Mouse (Mus musculus): Measurements from ENCODE around the gene Scfd2. TPM values are rescaled to one million over a fixed set of nuclear protein-coding genes. Genes with fewer than 3 reads are reported as not detected.

Gene Scfd2
- polyA plus RNA-seq, 1 experiment from 2014 or later: 15.2 TPM

DNA sequence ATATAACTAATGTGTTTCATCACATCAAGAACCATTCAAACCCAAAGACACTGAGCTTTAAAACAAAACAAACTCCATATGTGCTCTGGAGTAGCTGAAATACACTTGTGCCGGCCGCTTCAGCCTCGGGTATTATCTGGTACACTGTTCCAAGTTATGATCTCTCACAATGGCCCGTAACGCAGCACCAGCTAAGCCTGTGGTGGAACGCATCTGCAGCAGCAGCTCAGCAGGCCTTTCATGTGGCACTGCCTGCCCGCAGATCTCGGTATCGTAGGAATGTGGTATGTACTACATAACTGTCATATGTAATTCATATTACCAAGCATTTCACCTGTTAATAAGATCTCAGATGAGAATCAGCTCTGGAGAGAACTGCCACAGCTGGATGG is 164.9 kb downstream of the Scfd2 start:
- WGBS: 73% methylated on average over 9 of the region's 9 CpGs
- H3K27me3 ChIP-seq (ENCODE audit: control insufficient read depth, insufficient read depth, low read length): no peaks in the 10 kb centered on the region
- no peaks in the 10 kb centered on the region for H3K36me3 ChIP-seq (ENCODE audit: control insufficient read depth, insufficient read depth, low read length)
- DNase-seq (ENCODE audit: low spot score) (no peak), ATAC-seq (ENCODE audit: low FRiP score, low TSS enrichment) (no peak)
- no peaks in the 10 kb centered on the region for H3K4me1 ChIP-seq (replicated peaks; ENCODE audit: control insufficient read depth, insufficient read depth)
- H3K27ac ChIP-seq (replicated peaks): no peak overlapping the region
- H3K9me3 ChIP-seq (ENCODE audit: control insufficient read depth, low read length): no peaks in the 10 kb centered on the region
- no peak overlapping the region for H3K4me2 ChIP-seq (replicated peaks; ENCODE audit: low read depth)
- H3K4me3 ChIP-seq (ENCODE audit: low read depth, low read length): no peak overlapping the region
- TF ChIP-seq CTCF (IDR thresholded peaks at IDR 0.05; ENCODE audit: low read depth) (no peak), EP300 (optimal IDR thresholded peaks at IDR 0.05) (no peak)
- no peak overlapping the region for H3K9ac ChIP-seq (ENCODE audit: low read length)

DNA sequence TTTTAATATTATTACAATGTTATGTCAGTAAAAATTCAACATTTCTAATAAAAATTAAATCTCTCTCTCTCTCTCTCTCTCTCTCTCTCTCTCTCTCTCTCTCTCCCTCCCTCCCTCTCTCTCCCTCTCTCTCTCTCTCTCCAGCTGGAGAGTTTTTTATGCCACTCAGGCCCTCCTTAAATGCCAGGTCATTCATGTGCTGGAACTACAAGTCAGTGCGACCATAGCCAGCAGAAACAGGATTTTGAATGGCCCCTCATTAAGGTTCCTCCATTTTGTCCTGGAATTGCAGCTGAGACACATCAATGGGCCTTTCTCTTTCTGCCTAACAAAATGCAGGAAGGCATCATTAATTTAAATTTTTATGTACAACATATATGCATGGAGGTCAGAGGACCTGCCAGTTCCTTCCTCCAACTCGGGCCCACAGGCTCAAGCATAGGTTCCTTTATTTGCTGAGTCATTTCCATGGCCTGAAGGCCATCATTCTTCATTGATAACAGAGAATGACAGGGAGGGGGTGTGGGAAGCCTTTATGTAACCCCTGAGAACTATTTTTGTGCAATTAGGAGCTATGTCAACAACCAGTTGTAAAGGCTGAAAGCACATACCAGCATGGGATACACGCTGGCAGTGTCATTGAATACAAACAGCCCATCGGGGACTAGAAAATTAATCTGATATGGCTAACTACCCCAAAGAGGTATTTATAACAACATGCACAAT is 165.4 kb downstream of the Scfd2 start:
- Histone ChIP-seq H3K27ac (replicated peaks) (no peak overlapping the region), H3K9ac (ENCODE audit: low read length) (no peak overlapping the region), H3K27me3 (ENCODE audit: control insufficient read depth, insufficient read depth, low read length) (no peaks in the 10 kb centered on the region), H3K4me1 (replicated peaks; ENCODE audit: control insufficient read depth, insufficient read depth) (no peaks in the 10 kb centered on the region), H3K36me3 (ENCODE audit: control insufficient read depth, insufficient read depth, low read length) (no peaks in the 10 kb centered on the region), H3K4me2 (replicated peaks; ENCODE audit: low read depth) (no peak overlapping the region), H3K9me3 (ENCODE audit: control insufficient read depth, low read length) (no peaks in the 10 kb centered on the region), H3K4me3 (ENCODE audit: low read depth, low read length) (no peak overlapping the region)
- TF ChIP-seq EP300 (optimal IDR thresholded peaks at IDR 0.05) (no peak), CTCF (IDR thresholded peaks at IDR 0.05; ENCODE audit: low read depth) (no peak)
- ATAC-seq (ENCODE audit: low FRiP score, low TSS enrichment) (no peak), DNase-seq (ENCODE audit: low spot score) (no peak)
- 42% methylated on average over 4 of the region's 4 CpGs for WGBS

DNA sequence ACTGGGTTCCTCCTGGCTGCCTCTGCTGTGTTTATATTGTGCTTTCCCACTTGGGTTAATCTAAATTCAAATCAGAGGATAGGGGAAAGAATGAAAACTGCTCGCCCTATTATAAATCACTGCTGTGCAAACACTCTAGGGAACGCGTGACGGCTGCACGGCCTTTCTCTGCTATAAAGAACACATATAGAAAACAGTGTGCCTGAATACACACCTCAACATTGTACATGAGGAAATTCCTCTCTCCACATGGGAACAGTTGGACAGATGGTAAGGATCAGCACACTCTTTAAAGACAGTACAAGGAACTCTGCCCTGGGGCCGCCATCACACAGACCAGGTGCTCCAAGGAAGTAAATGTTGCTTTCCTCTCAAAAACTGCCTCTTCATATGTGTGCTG is 166.2 kb downstream of the Scfd2 start:
- no peaks in the 10 kb centered on the region for H3K27me3 ChIP-seq (ENCODE audit: control insufficient read depth, insufficient read depth, low read length)
- H3K4me1 ChIP-seq (replicated peaks; ENCODE audit: control insufficient read depth, insufficient read depth): no peaks in the 10 kb centered on the region
- no peak overlapping the region for H3K4me3 ChIP-seq (ENCODE audit: low read depth, low read length)
- H3K36me3 ChIP-seq (ENCODE audit: control insufficient read depth, insufficient read depth, low read length): no peaks in the 10 kb centered on the region
- H3K4me2 ChIP-seq (replicated peaks; ENCODE audit: low read depth): no peak overlapping the region
- H3K27ac ChIP-seq (replicated peaks): no peak overlapping the region
- no peak for TF ChIP-seq EP300 (optimal IDR thresholded peaks at IDR 0.05)
- no peak for TF ChIP-seq CTCF (IDR thresholded peaks at IDR 0.05; ENCODE audit: low read depth)
- DNase-seq (ENCODE audit: low spot score): no peak
- 40% methylated on average over 6 of the region's 6 CpGs for WGBS
- H3K9ac ChIP-seq (ENCODE audit: low read length): no peak overlapping the region
- no peak for ATAC-seq (ENCODE audit: low FRiP score, low TSS enrichment)
- H3K9me3 ChIP-seq (ENCODE audit: control insufficient read depth, low read length): no peaks in the 10 kb centered on the region

DNA sequence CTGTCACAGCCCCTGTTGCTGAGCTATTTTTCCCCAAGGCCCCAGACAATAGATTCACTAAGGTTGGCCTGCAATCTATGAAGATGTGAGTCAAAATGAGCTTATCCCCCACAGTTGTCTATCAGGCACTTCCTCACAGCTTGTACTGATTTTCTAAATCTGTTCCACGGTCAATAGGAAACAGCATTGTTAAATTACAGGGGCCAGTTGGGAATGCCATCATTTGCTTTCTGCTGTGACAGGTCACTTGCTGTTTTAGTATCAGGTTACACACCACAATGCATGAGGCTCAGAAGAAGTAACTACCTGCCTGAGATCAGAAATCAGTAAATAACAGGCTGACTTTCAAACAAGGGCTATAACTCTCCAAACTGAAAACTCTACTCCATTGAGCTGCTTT is 168.3 kb downstream of the Scfd2 start:
- H3K36me3 ChIP-seq (ENCODE audit: control insufficient read depth, insufficient read depth, low read length): no peaks in the 10 kb centered on the region
- H3K27me3 ChIP-seq (ENCODE audit: control insufficient read depth, insufficient read depth, low read length): no peaks in the 10 kb centered on the region
- no peaks in the 10 kb centered on the region for H3K9me3 ChIP-seq (ENCODE audit: control insufficient read depth, low read length)
- H3K4me2 ChIP-seq (replicated peaks; ENCODE audit: low read depth): no peak overlapping the region
- WGBS: 40% methylated on average over 1 of the region's 1 CpGs
- TF ChIP-seq EP300 (optimal IDR thresholded peaks at IDR 0.05) (no peak), CTCF (IDR thresholded peaks at IDR 0.05; ENCODE audit: low read depth) (no peak)
- no peak overlapping the region for H3K9ac ChIP-seq (ENCODE audit: low read length)
- DNase-seq (ENCODE audit: low spot score) (no peak), ATAC-seq (ENCODE audit: low FRiP score, low TSS enrichment) (no peak)
- H3K4me1 ChIP-seq (replicated peaks; ENCODE audit: control insufficient read depth, insufficient read depth): no peaks in the 10 kb centered on the region
- no peak overlapping the region for H3K27ac ChIP-seq (replicated peaks)
- no peak overlapping the region for H3K4me3 ChIP-seq (ENCODE audit: low read depth, low read length)

DNA sequence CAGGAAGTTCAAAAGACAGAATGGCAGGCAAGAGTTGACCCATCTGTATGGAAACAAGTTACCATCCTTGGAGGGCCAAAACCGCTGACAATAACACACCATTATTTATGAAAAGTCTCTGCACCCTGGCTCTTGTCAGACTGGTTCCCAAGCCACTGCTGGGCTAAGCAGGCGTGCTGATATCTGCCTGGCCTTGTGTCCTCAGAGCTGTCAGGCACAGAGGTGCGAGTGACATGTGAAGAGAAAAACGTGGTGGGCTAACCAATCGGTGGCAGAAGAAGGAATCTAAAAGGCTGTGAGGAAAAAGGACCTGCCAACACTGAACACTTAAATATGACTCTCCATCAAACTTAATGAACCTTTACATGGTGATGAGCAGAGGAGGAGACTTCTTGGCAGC is 170.0 kb downstream of the Scfd2 start:
- DNase-seq (ENCODE audit: low spot score): no peak
- no peak for ATAC-seq (ENCODE audit: low FRiP score, low TSS enrichment)
- no peaks in the 10 kb centered on the region for H3K9me3 ChIP-seq (ENCODE audit: control insufficient read depth, low read length)
- no peak overlapping the region for H3K4me2 ChIP-seq (replicated peaks; ENCODE audit: low read depth)
- H3K27ac ChIP-seq (replicated peaks): no peak overlapping the region
- H3K9ac ChIP-seq (ENCODE audit: low read length): no peak overlapping the region
- WGBS: 45% methylated on average over 5 of the region's 5 CpGs
- H3K4me1 ChIP-seq (replicated peaks; ENCODE audit: control insufficient read depth, insufficient read depth): no peaks in the 10 kb centered on the region
- TF ChIP-seq CTCF (IDR thresholded peaks at IDR 0.05; ENCODE audit: low read depth): no peak
- TF ChIP-seq EP300 (optimal IDR thresholded peaks at IDR 0.05): no peak
- no peak overlapping the region for H3K4me3 ChIP-seq (ENCODE audit: low read depth, low read length)
- H3K27me3 ChIP-seq (ENCODE audit: control insufficient read depth, insufficient read depth, low read length): no peaks in the 10 kb centered on the region
- H3K36me3 ChIP-seq (ENCODE audit: control insufficient read depth, insufficient read depth, low read length): no peaks in the 10 kb centered on the region

DNA sequence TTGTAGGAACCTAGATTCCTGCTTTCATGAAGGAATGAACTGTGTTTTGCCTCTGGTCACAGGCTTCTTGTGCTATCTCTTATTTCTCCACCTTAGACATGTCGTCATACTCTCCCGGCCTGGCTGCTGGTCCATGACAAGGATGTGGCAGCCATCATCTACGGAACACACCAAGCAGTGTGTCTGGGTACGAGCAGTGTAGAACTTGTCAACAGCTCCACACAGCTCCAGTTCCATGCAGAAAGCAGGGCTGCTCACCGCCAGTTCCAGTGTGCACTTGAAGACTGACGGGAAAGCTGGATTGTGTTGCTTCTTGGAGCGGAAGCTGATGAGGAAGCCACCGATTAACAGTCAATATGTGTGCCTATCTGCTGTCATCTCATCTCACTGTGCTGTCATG is 173.5 kb downstream of the Scfd2 start:
- Histone ChIP-seq H3K4me1 (replicated peaks; ENCODE audit: control insufficient read depth, insufficient read depth) (no peaks in the 10 kb centered on the region), H3K9me3 (ENCODE audit: control insufficient read depth, low read length) (no peaks in the 10 kb centered on the region), H3K36me3 (ENCODE audit: control insufficient read depth, insufficient read depth, low read length) (no peaks in the 10 kb centered on the region), H3K27ac (replicated peaks) (no peak overlapping the region), H3K4me3 (ENCODE audit: low read depth, low read length) (no peak overlapping the region), H3K4me2 (replicated peaks; ENCODE audit: low read depth) (no peak overlapping the region), H3K27me3 (ENCODE audit: control insufficient read depth, insufficient read depth, low read length) (no peaks in the 10 kb centered on the region), H3K9ac (ENCODE audit: low read length) (no peak overlapping the region)
- no peak for DNase-seq (ENCODE audit: low spot score)
- TF ChIP-seq EP300 (optimal IDR thresholded peaks at IDR 0.05) (no peak), CTCF (IDR thresholded peaks at IDR 0.05; ENCODE audit: low read depth) (no peak)
- 92% methylated on average over 8 of the region's 8 CpGs for WGBS
- no peak for ATAC-seq (ENCODE audit: low FRiP score, low TSS enrichment)

Measured in stomach, postnatal 0 days (tissue).